Mouse (Mus musculus) neural tube, embryonic 12.5 days (tissue): ENCODE measurements around the gene Zfp65. TPM values are rescaled to one million over a fixed set of nuclear protein-coding genes. Genes with fewer than 3 reads are reported as not detected.
A peak's percentile ranks its signal among the peaks of the same experiment; 100 is the strongest.
"Not testable (repeated sequence)": the region's sequence is repeated elsewhere in the genome, so short reads cannot be mapped to it uniquely, and the experiment has no call there.

Experiments
- ATAC-seq: fragments of 200-750 bp; cut with Nextera tagmentation; 2 replicates; pipeline ENCODE4 v1.8.0; 2017; ENCODE audit warnings: low read depth, mild to moderate bottlenecking, moderate TSS enrichment, moderate library complexity; ENCODE audit not compliant: low FRiP score
- H3K27ac ChIP-seq: fragments of 300-500 bp; sonication (generic); 2 replicates; pipeline ENCODE4 v1.5.1; 2016
- H3K27me3 ChIP-seq: fragments of 300-500 bp; sonication (generic); replicated peaks from 2 replicates; pipeline ENCODE4 v1.6.1; 2016; ENCODE audit warnings: mild to moderate bottlenecking
- H3K36me3 ChIP-seq: fragments of 300-500 bp; sonication (generic); 2 replicates; pipeline ENCODE4 v1.6.1; 2016; ENCODE audit warnings: mild to moderate bottlenecking
- H3K4me1 ChIP-seq: fragments of 300-500 bp; sonication (generic); 2 replicates; pipeline ENCODE4 v1.6.1; 2016
- H3K4me2 ChIP-seq: fragments of 300-500 bp; sonication (generic); replicated peaks from 2 replicates; pipeline ENCODE4 v1.6.1; 2016; ENCODE audit warnings: mild to moderate bottlenecking
- H3K4me3 ChIP-seq: fragments of 300-500 bp; sonication (generic); 2 replicates; pipeline ENCODE4 v1.5.1; 2016
- H3K9ac ChIP-seq: fragments of 300-500 bp; sonication (generic); 2 replicates; pipeline ENCODE4 v1.6.1; 2016; ENCODE audit warnings: mild to moderate bottlenecking
- H3K9me3 ChIP-seq: fragments of 300-500 bp; sonication (generic); 2 replicates; pipeline ENCODE4 v1.6.1; 2016; ENCODE audit warnings: mild to moderate bottlenecking
- WGBS: fragments of 180-500 bp; shearing (Covaris S2); methylation state at CpG from one replicate; pipeline ENCODE4 v1.1.7; 2016; 5-methylcytosine and 5-hydroxymethylcytosine counted together
- polyA plus RNA-seq: library from polyadenylated mRNA; unstranded; fragments of >200 nt; fragmentation: Nextera tagmentation; extraction: Ambion mirVana; gene quantifications from 2 replicates; pipeline ENCODE4 v1.2.1, GENCODE M21; 2016

Gene Zfp65
- polyA plus RNA-seq, 1 experiment from 2014 or later = 8.7 TPM

- H3K9me3 ChIP-seq = no peaks in the 10 kb centered on the region
- peaks cover 3% of the 10 kb centered on the region; the same call in 1 of the 2 replicates for H3K4me1 ChIP-seq
- H3K9ac ChIP-seq = peak overlapping the region; percentile 74
- ATAC-seq = peak; percentile 97
- peak overlapping the region; percentile 77 for H3K4me3 ChIP-seq
- no peak overlapping the region for H3K27ac ChIP-seq
- no peaks in the 10 kb centered on the region for H3K27me3 ChIP-seq
- H3K36me3 ChIP-seq = no peaks in the 10 kb centered on the region
- under 1% methylated on average over 17 of the region's 17 CpGs for WGBS
- peak overlapping the region; percentile 67 for H3K4me2 ChIP-seq
Measured at GRCm38 (mm10) chr13:67723848-67724479, 5.0 kb downstream of the Zfp65 start.

DNA sequence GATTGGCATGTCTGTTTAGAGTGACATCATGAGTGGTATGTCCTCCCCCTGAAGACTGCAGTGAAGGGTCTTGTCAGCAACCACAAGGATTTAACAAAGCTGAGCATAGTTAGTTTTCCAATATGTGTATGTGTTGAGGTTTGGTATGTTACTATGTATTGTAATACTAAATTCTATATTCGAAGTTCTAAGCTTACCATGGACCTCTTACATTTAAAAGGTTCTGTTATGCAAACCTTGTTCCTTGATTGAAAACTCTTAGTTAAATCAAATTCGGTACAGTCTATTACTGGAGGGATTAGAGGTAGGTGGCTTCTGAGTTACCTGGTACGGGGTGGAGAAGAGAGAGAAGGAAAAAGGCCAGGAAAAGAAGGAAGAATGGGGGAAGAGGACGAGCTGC lies 42.0 kb downstream of the Zfp65 start, which contains the start of gene Zfp738:
Gene Zfp738, minus strand, starts transcription at position 101 of the 400 bp plus-strand sequence.
- H3K4me1 ChIP-seq = peaks cover 3% of the 10 kb centered on the region; the same call in 1 of the 2 replicates
- no peak within 1 kb of the TSS for H3K4me2 ChIP-seq
- H3K27ac ChIP-seq = no peak within 1 kb of the TSS
- no peaks in the 10 kb centered on the region for H3K9me3 ChIP-seq
- no peak within 1 kb of the TSS for H3K9ac ChIP-seq
- 84% methylated on average over 4 of the region's 4 CpGs for WGBS
- H3K36me3 ChIP-seq = no peaks in the 10 kb centered on the region
- no peaks in the 10 kb centered on the region for H3K27me3 ChIP-seq
- ATAC-seq = no peak
- no peak within 1 kb of the TSS for H3K4me3 ChIP-seq

DNA sequence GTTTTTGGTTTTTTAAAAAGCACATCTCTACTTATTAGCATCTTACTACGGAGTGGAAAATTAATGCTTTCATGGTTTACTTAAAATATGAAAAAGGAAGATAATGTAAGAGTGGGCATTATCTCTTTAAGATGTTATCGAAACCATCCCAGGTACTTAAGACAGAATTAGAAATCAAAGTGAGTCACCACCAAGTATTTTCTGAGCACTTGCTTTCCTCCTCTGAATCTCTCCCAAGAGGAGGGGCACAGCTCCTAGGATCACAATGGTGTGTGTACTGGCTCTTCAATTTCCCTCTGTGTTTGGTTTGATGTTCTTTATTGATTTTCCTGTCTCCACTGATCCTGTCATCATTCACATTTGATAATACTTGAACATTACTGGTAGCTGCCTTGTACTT lies 45.1 kb downstream of the Zfp65 start:
- H3K9ac ChIP-seq = not testable (repeated sequence)

DNA sequence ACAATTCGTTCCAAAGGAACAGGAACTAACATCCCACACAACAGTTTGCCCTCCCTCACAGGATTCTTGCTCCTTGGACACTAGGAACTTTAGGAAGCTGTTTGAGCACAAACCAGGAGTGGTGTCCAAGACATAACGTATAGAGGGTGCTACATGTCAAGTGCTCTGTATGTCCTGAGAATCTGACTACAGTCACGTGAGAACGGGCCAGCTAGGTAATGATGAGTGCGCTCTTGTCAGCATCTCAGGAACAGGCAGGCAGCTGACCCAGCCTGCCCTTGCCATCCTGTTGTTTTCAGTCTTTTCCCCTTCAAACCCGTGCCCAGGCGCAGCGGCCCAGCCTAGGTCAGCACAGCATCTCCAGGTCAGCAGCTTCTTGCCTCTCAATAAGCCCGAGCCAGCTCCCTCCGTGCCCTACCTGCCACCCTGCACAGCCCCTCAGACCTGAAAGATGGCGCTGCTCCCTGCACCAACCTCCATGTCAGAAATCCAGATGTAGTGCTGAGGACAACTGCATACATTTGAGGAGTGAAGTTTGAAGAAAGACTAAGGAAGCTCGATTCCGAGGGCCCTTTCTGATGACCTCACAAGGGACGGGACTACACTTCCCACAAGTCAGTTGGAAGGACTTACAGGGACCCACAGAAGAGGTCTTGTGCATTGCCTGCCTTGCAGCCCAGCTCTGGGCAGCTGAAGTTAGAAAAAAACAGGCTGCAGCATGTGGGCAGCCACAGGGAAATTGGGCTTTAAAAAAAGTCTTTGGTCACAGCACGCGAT lies 45.8 kb downstream of the Zfp65 start:
- H3K4me1 ChIP-seq, H3K9me3 ChIP-seq, H3K27ac ChIP-seq, H3K36me3 ChIP-seq, H3K27me3 ChIP-seq: not testable (repeated sequence)
- peak; percentile 100 for ATAC-seq
- Histone ChIP-seq H3K4me2 (peak overlapping the region; percentile 72), H3K9ac (peak overlapping the region; percentile 66), H3K4me3 (peak overlapping the region; percentile 56)
- 15% methylated on average over 16 of the region's 16 CpGs for WGBS

More for the DNA sequence above, 45.1 kb downstream of the Zfp65 start:
- H3K27me3 ChIP-seq, H3K4me1 ChIP-seq, H3K27ac ChIP-seq, H3K9me3 ChIP-seq, H3K36me3 ChIP-seq: not testable (repeated sequence)
- Histone ChIP-seq H3K4me2 (peak overlapping the region; percentile 72), H3K4me3 (peak overlapping the region; percentile 56; the same call in 1 of the 2 replicates)
- peak; percentile 38 for ATAC-seq
- WGBS = 81% methylated on average over 2 of the region's 2 CpGs

DNA sequence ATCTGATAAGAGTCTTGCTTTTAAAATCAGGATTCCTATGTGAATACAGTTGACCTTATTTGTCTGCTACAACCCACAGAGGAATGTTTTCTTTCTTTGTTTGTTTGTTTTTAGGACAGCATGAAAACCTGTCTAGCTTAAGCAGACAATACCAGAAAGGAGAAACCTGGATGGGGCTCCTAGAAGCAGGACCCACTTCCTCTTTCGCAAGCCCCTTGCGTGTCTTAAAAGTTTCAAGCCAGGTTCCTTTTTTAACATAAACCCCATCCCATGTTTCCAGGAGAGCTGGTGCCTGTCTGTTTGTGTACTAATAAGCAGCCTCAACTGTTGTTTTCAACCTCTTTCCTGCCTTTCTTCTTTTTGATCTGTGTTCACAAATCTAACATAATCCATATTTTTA lies 54.1 kb downstream of the Zfp65 start:
- Histone ChIP-seq H3K27ac (no peak overlapping the region), H3K9me3 (no peaks in the 10 kb centered on the region), H3K36me3 (peaks cover 5% of the 10 kb centered on the region), H3K4me3 (no peak overlapping the region), H3K4me2 (no peak overlapping the region), H3K9ac (no peak overlapping the region), H3K4me1 (no peaks in the 10 kb centered on the region), H3K27me3 (no peaks in the 10 kb centered on the region)
- no peak for ATAC-seq
- WGBS = 95% methylated on average over 2 of the region's 2 CpGs

Other genes starting within 250 kb of the Zfp65 start
- 2.2 TPM in 2 replicates for gene Zfp874b, start 244.9 kb downstream of the Zfp65 start, polyA plus RNA-seq
- 13.7 and 14.7 TPM in 2 replicates for gene Zfp58, start 228.6 kb downstream of the Zfp65 start, polyA plus RNA-seq
- gene Gm26965, start 203.0 kb downstream of the Zfp65 start, polyA plus RNA-seq = not detected in 2 replicates
- gene Zfp87, start 203.0 kb downstream of the Zfp65 start, polyA plus RNA-seq = 34.9 and 35.9 TPM in 2 replicates
- gene Zfp748, start 175.3 kb downstream of the Zfp65 start, polyA plus RNA-seq = 15.5 and 16.6 TPM in 2 replicates
- gene Zfp729b, start 119.5 kb downstream of the Zfp65 start, polyA plus RNA-seq = 3.8 and 4.2 TPM in 2 replicates
- 0.22 TPM in 1 of 2 replicates, not detected in the other for gene Gm49345, start 91.4 kb downstream of the Zfp65 start, polyA plus RNA-seq
- 2.3 and 2.9 TPM in 2 replicates for gene Zfp729a, start 91.4 kb downstream of the Zfp65 start, polyA plus RNA-seq
- gene Zfp738, start 42.1 kb downstream of the Zfp65 start, polyA plus RNA-seq = 16.2 and 17.1 TPM in 2 replicates
- 6.0 and 6.9 TPM in 2 replicates for gene Zfp85, start 26.1 kb upstream of the Zfp65 start, polyA plus RNA-seq
- gene Zfp493, start 50.5 kb upstream of the Zfp65 start, polyA plus RNA-seq = 1.8 and 2.9 TPM in 2 replicates
- 9.0 and 9.7 TPM in 2 replicates for gene Zfp273, start 84.6 kb upstream of the Zfp65 start, polyA plus RNA-seq
- gene Gm10037, start 101.9 kb upstream of the Zfp65 start, polyA plus RNA-seq = 4.8 TPM in 2 replicates
- not detected in 2 replicates for gene BC048507, start 134.2 kb upstream of the Zfp65 start, polyA plus RNA-seq